Mouse (Mus musculus) mouse trophoblast stem cell (cell line): ENCODE results near the gene Spata5.

Experiments used
- in situ Hi-C, 2 experiments: fragments of 300-500 bp; cut with MseI, MboI; formaldehyde crosslinking; loops; 2 replicates in 1 of 2; 3 replicates in 1 of 2; pipeline ENCODE4 v1.15.1; 2025

The Spata5 gene

DNA sequence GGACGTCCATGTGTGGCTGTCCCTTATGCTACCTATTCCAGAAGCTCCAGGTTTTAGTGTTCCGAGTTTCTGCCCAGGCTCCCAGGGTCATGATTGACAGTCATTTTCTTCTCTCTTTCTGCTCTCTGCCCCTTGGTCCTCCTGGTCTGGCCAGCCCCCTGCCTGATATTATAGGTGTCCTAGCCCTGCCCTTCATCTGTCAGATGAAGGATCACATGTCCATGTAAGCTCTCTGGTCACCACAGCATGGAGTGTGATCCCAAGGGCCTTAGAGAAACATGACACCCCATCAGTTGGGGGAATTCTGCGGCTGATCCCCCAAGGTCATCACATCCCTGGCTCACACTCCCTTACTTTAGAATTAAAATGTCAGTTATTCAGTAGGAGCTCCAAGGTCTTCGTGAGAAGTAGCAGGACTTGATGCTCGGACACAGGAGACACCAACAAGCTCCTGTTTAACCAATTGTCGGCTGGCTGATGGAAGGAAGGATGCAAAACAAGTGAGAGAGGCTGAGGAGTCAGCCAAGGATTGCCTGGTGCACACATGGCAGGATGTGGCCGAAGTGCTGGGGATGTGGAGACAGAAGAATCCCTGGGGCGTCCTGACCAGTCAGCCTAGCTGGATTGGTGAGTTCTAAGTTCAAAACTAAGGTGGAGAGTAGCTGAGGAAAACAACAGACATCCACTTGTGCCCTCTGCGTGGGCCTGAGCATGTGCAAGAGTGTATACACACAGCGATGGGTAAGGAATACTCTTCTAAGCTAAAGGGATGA lies 195.4 kb downstream of the Spata5 start:
- in situ Hi-C loops: loop anchor here (25.0 kb wide), 2 partner anchors 572 to 597 kb away; no protein-coding TSS in a partner anchor

DNA sequence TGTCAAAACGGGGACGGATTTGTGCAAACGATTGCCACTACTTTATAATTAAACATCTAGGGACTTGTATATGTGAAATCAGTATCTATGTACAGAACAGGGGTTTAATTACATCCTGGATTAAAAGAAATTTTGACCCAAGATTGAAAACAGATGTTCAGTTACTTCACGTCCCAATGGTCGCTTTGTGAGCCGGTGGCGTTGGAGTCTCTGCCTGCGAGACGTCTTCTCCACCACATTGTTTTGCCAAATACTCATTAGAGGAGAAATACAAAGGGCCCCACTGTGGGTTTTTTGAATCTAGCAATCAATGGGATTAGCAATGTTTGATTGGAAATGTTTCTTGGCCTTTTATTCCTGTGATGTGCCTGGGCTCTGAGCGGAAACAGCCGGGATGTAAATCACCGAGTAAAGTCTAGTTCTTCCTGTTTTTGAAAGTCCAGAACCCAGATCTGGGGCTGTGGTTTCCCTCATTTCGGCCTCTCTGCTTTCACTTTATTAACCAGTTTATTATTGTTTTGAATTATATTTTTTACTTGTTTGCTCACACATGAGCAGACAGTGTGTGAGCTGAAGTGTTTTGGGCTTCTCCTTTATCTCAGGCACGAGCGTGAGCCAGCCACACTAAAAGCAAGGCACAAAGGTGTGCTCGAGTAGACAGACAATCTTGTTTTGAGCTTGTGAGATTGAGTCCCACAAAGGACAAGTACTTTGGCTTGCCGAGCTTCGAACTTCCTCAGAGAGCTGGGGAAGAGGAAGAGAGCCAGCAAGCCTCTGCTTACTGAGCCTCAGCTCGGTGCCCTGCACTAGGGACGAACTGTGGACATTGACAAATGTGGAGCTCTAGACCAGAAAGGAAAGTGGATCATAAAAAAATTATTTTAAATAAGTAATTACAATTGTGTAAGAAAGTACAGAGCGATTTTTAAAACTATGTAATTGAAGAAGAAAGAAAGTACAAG lies 197.2 kb downstream of the Spata5 start:
- in situ Hi-C loops: loop anchor here (25.0 kb wide), 2 partner anchors 570 to 595 kb away; no protein-coding TSS in a partner anchor
